Mouse (Mus musculus) neural tube, embryonic 14.5 days (tissue): Measurements from ENCODE around the gene Prex1. TPM values are rescaled to one million over a fixed set of nuclear protein-coding genes. Genes with fewer than 3 reads are reported as not detected.
A peak's percentile ranks its signal among the peaks of the same experiment; 100 is the strongest.

Experiments
- ATAC-seq: fragments of 200-750 bp; cut with Nextera tagmentation; 2 replicates; pipeline ENCODE4 v1.8.0; 2017; ENCODE audit warnings: low read depth, mild to moderate bottlenecking, moderate TSS enrichment, moderate library complexity
- H3K27ac ChIP-seq: fragments of 300-500 bp; sonication (generic); 2 replicates; pipeline ENCODE4 v1.5.1; 2014; ENCODE audit warnings: low read depth, mild to moderate bottlenecking, control low read depth, low read length, moderate library complexity, mixed read lengths
- H3K27me3 ChIP-seq: fragments of 300-500 bp; sonication (generic); 2 replicates; pipeline ENCODE4 v1.6.1; 2014; ENCODE audit warnings: low read length; ENCODE audit not compliant: control insufficient read depth, insufficient read depth
- H3K36me3 ChIP-seq: fragments of 300-500 bp; sonication (generic); 2 replicates; pipeline ENCODE4 v1.6.1; 2014; ENCODE audit warnings: low read length, mixed read lengths; ENCODE audit not compliant: control insufficient read depth, insufficient read depth
- H3K4me1 ChIP-seq: fragments of 300-500 bp; sonication (generic); 2 replicates; pipeline ENCODE4 v1.6.1; 2014; ENCODE audit warnings: low read length; ENCODE audit not compliant: control insufficient read depth, insufficient read depth
- H3K4me2 ChIP-seq: fragments of 300-500 bp; sonication (generic); 2 replicates; pipeline ENCODE4 v1.6.1; 2014; ENCODE audit warnings: mild to moderate bottlenecking, low read depth, low read length, control low read depth
- H3K4me3 ChIP-seq: fragments of 300-500 bp; sonication (generic); 2 replicates; pipeline ENCODE4 v1.5.1; 2014; ENCODE audit warnings: low read depth, low read length, control low read depth, mixed read lengths
- H3K9ac ChIP-seq: fragments of 300-500 bp; sonication (generic); replicated peaks from 2 replicates; pipeline ENCODE4 v1.6.1; 2014; ENCODE audit warnings: low read depth, mild to moderate bottlenecking, control low read depth, low read length, mixed read lengths
- H3K9me3 ChIP-seq: fragments of 300-500 bp; sonication (generic); 2 replicates; pipeline ENCODE4 v1.6.1; 2016; ENCODE audit warnings: low read length; ENCODE audit not compliant: control insufficient read depth
- WGBS: fragments of 180-500 bp; shearing (Covaris S2); extraction: QIAGEN DNeasy Blood & Tissue Kit; methylation state at CpG from one replicate; pipeline ENCODE4 v1.1.7; 2014; 5-methylcytosine and 5-hydroxymethylcytosine counted together
- polyA plus RNA-seq: library from polyadenylated mRNA; unstranded; fragments of >200 nt; fragmentation: Nextera tagmentation; extraction: Ambion mirVana; gene quantifications from 2 replicates; pipeline ENCODE4 v1.2.1, GENCODE M21; 2014

Prex1 gene
- polyA plus RNA-seq, 1 experiment from 2014 or later = 25.9 TPM

DNA sequence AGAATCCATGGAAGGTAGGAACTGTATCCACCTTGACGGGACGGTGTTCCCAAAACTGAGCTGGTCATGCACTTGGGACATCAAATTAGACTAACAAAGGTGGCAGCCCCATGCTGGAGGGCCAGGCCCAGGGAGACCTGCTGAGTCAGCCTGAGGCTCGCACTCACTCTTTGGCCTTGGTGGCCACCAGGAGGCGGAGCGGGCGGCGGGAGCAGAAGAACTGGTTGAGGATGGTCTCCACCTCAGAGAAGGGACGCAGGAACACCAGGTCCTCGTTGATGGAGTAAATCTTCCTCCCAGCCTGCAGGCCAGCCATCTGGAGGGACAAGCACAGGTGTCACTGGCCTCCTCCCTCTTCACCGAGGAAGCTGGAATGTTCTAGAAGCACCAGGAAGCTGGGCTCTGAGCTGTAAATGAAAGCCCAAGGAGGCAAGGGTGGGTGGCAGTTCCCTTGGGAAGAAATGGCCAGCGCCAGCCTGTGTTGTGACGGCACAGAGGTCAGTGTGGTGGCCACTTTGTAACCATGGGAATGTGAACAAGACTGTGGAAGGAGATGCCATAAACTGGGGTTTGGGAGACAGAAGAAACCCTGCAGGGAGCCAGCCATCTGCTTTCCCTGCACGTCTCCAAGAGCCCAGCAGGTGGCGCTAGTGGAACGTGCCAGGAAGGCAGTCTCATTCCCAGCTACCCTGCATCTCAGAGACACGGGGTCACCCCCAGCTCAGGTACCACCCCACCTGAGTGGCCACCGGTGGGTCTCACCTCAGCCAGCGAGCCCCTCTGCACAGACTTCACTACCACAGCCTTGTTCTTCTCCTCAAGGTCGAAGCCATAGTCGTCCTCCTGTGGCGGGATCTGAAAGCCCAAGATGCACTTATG is 121.4 kb downstream of the Prex1 start:
- no peak overlapping the region for H3K4me2 ChIP-seq
- 0 out of 2 replicates have a peak, but pooled peaks cover 3% of the 10 kb centered on the region for H3K4me1 ChIP-seq
- H3K4me3 ChIP-seq = no peak overlapping the region
- H3K36me3 ChIP-seq = 0 out of 2 replicates have a peak, but pooled peaks cover 2% of the 10 kb centered on the region
- peak; percentile 44; the same call in 1 of the 2 replicates for ATAC-seq
- no peaks in the 10 kb centered on the region for H3K9me3 ChIP-seq
- H3K9ac ChIP-seq = no peak overlapping the region
- H3K27ac ChIP-seq = no peak overlapping the region; the same call in 1 of the 2 replicates
- no peaks in the 10 kb centered on the region for H3K27me3 ChIP-seq
- 40% methylated on average over 21 of the region's 21 CpGs for WGBS

DNA sequence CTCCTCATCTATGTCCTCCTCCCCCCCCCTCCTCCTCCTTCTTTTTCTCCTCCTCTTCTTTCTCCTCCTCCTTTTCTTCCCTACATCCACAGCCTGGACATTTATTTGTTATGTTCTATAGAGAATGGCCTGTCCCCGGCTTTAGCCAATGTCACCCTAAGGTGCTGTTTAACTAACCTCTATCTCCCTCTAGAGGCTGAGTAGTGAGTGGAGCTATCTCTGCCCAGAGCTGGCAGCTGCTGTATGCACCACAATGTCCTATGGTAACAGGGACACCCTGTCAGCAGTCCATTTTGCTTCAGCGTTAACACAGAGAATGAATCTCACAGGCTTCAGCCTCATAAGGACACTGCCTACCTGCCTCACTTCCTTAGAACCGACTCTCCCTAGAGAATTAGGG is 129.1 kb downstream of the Prex1 start:
- no peak overlapping the region for H3K27ac ChIP-seq
- WGBS = 76% methylated on average over 3 of the region's 3 CpGs
- peaks cover 17% of the 10 kb centered on the region; the same call in 1 of the 2 replicates for H3K36me3 ChIP-seq
- no peak; the same call in 1 of the 2 replicates for ATAC-seq
- H3K9me3 ChIP-seq = no peaks in the 10 kb centered on the region
- no peak overlapping the region for H3K4me2 ChIP-seq
- no peaks in the 10 kb centered on the region for H3K4me1 ChIP-seq
- no peaks in the 10 kb centered on the region for H3K27me3 ChIP-seq
- no peak overlapping the region for H3K4me3 ChIP-seq
- H3K9ac ChIP-seq = no peak overlapping the region

DNA sequence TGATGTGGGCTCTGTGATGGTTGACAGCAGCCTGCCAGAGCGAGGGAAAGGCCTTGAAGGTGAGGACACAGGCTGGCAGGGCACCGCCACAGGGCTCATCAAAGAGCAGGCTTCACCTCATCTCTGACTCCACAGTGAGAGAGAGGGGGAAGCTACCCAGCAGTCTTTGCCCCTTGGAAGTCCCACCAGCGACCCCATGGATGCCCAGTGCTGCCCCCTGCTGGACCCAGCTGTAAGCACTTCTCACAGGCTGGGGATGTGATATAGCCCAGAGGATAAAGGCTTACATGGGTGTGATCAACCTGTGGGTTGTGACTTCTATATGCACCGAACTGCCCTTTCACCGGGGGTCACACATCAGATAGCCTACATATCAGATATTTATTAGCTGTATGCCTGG is 130.3 kb downstream of the Prex1 start:
- peaks cover 17% of the 10 kb centered on the region; the same call in 1 of the 2 replicates for H3K36me3 ChIP-seq
- no peaks in the 10 kb centered on the region for H3K27me3 ChIP-seq
- WGBS = 96% methylated on average over 5 of the region's 5 CpGs
- H3K4me1 ChIP-seq = no peaks in the 10 kb centered on the region
- H3K4me3 ChIP-seq = no peak overlapping the region
- H3K27ac ChIP-seq = no peak overlapping the region
- ATAC-seq = no peak
- no peak overlapping the region for H3K4me2 ChIP-seq
- no peak overlapping the region for H3K9ac ChIP-seq
- no peaks in the 10 kb centered on the region for H3K9me3 ChIP-seq

DNA sequence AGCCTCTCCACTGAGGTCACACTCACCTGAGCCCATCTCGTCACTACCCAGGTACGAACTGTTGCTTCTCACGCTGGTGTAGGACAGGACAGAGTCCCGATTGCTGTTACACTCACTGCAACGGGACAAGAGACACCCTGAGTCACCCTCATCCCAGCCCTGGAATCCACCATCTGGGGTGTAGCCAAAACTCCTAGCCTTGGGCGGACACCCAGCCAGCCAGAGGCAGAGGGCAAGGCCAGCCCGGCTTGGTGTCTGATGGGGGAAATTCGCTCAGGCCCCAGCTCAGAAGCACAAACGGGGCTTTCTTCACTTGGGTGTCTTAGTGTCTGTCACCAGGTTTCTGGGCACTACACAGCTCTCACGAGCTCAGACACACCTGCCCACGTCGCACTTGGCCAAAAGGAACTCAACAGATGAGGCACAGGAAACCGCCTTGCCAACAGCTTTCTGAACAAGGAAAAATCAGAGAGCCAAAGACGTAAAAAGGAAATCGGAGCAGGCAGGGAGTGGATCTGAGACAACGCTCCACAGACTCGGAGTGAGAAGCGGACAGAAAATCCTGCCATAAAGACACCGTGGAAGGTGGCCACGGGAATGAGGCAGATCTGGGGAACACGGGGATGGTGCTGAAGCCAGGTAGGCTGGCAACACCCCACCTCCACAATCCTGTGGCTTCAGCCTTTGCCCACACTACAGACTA is 131.6 kb downstream of the Prex1 start:
- H3K4me3 ChIP-seq = no peak overlapping the region
- H3K27me3 ChIP-seq = no peaks in the 10 kb centered on the region
- ATAC-seq = no peak
- H3K4me2 ChIP-seq = no peak overlapping the region
- no peak overlapping the region for H3K27ac ChIP-seq
- H3K9ac ChIP-seq = no peak overlapping the region
- 92% methylated on average over 21 of the region's 21 CpGs for WGBS
- no peaks in the 10 kb centered on the region for H3K4me1 ChIP-seq
- peaks cover 14% of the 10 kb centered on the region; the same call in 1 of the 2 replicates for H3K36me3 ChIP-seq
- H3K9me3 ChIP-seq = no peaks in the 10 kb centered on the region

DNA sequence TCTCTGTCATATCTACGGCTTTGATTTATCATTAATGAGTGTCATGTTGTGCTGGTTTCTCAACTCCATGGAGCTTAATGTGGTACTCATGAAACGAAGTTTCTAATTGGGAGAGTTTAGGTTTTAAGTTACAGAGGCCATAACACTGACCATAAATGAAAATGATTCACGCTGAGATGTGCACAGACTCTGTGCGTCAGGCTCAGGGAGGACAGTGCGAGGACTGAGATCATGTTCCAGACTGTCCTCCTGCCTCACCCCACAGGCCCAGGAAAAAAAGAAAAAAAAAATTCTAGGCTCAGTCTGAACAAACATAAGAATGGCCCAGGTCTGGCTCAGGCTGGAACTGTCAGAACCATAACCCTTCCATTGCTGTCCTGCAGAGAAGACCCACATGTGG is 133.8 kb downstream of the Prex1 start:
- Histone ChIP-seq H3K4me1 (no peaks in the 10 kb centered on the region), H3K36me3 (0 out of 2 replicates have a peak, but pooled peaks cover 3% of the 10 kb centered on the region), H3K27ac (no peak overlapping the region), H3K9ac (no peak overlapping the region), H3K4me3 (no peak overlapping the region), H3K9me3 (no peaks in the 10 kb centered on the region), H3K27me3 (no peaks in the 10 kb centered on the region), H3K4me2 (no peak overlapping the region)
- no peak for ATAC-seq
- 95% methylated on average over 5 of the region's 5 CpGs for WGBS

DNA sequence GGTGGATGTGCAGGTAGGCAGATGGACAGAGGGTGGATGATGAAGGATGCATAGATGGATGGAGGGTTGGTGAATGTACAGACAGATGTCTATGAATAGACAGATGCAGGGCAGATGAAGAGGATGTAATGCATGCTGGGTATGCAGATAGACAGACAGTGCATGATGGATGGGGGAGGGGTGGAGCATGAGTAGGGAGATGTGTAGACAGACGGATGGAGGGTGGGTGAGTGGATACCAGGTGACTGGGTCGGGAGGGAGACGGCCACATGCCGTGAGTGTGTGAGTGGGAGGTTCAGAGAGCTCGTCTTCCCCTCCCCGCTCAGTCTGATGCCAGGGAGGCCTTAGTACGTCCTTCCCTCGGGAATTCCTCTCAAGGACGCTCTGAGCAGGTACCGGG is 134.3 kb downstream of the Prex1 start:
- ATAC-seq = no peak
- H3K4me2 ChIP-seq = no peak overlapping the region
- no peaks in the 10 kb centered on the region for H3K9me3 ChIP-seq
- H3K36me3 ChIP-seq = 0 out of 2 replicates have a peak, but pooled peaks cover 3% of the 10 kb centered on the region
- 90% methylated on average over 10 of the region's 10 CpGs for WGBS
- no peaks in the 10 kb centered on the region for H3K27me3 ChIP-seq
- H3K9ac ChIP-seq = no peak overlapping the region
- no peak overlapping the region for H3K4me3 ChIP-seq
- H3K27ac ChIP-seq = no peak overlapping the region
- no peaks in the 10 kb centered on the region for H3K4me1 ChIP-seq

DNA sequence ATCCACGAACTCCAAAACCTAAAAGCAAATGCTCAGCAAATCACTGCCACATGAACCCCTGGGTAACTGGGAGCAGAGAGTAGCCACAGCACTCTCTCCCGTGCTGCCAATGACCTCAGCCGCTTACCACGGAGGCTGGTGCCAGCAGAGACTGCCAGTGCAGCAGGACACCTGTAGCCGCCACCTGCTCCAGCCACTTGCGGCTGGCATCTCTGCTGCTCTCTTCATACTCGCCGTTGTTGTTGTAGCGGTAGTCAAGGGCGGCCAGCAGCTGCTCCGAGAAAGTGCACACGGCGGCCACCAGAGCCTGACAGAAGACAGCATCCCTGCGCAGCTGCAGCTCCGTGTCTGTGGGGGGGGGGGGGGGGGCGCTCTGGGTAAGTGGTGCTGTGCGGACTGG is 138.2 kb downstream of the Prex1 start:
- 0 out of 2 replicates have a peak, but pooled peaks cover 3% of the 10 kb centered on the region for H3K36me3 ChIP-seq
- H3K27me3 ChIP-seq = no peaks in the 10 kb centered on the region
- no peak for ATAC-seq
- no peak overlapping the region for H3K4me2 ChIP-seq
- no peak overlapping the region; the same call in 1 of the 2 replicates for H3K27ac ChIP-seq
- no peak overlapping the region for H3K4me3 ChIP-seq
- WGBS = 60% methylated on average over 15 of the region's 17 CpGs
- no peak overlapping the region for H3K9ac ChIP-seq
- no peaks in the 10 kb centered on the region for H3K9me3 ChIP-seq
- no peaks in the 10 kb centered on the region for H3K4me1 ChIP-seq

DNA sequence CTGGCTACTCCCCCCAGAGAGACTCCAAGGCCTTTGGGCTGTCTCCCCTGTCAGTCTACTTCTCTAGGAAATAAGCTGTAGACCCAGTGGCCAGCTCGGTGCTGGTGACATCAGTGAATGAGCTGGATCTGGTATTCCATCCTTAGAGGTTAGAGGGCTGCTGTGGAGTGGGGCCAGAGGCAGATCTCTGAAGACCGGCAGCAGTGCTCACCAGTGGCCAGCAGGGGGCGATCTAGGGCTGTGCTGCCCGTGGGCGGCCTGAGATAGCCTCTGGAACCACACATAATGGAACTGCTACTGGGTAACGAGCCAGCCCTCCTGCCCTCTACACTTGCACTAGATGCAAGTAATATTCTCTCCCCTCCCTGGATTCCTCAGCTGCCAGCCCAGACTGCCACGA is 138.7 kb downstream of the Prex1 start:
- WGBS = 20% methylated on average over 7 of the region's 7 CpGs
- no peak overlapping the region; the same call in 1 of the 2 replicates for H3K27ac ChIP-seq
- no peaks in the 10 kb centered on the region for H3K27me3 ChIP-seq
- H3K9me3 ChIP-seq = no peaks in the 10 kb centered on the region
- no peaks in the 10 kb centered on the region for H3K4me1 ChIP-seq
- H3K4me2 ChIP-seq = no peak overlapping the region
- no peak for ATAC-seq
- no peak overlapping the region for H3K9ac ChIP-seq
- no peak overlapping the region for H3K4me3 ChIP-seq
- H3K36me3 ChIP-seq = 0 out of 2 replicates have a peak, but pooled peaks cover 3% of the 10 kb centered on the region

DNA sequence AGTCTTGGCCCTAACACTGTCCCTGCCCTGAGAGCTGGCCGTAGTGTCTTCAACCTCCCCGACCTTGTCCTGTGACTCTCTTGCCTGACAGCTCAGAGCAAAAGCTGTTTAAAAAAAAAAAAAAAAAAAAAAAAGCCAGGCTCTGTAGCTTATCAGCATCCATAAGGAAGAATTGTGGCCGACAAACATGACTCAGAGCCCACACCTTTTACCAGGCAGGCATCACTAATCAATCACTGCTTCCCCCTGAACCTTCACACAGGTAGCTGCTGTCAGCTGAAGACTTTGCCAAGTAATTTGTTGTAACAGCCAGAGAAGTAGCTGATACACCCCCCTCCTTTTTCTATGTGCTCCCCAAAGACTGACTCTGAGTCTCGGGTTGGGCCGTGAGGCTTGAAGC is 140.0 kb downstream of the Prex1 start:
- no peak overlapping the region for H3K9ac ChIP-seq
- ATAC-seq = no peak
- no peak overlapping the region for H3K4me2 ChIP-seq
- H3K4me3 ChIP-seq = no peak overlapping the region
- H3K36me3 ChIP-seq = no peaks in the 10 kb centered on the region; the same call in 1 of the 2 replicates
- no peaks in the 10 kb centered on the region for H3K9me3 ChIP-seq
- no peaks in the 10 kb centered on the region for H3K27me3 ChIP-seq
- no peak overlapping the region for H3K27ac ChIP-seq
- 93% methylated on average over 5 of the region's 5 CpGs for WGBS
- no peaks in the 10 kb centered on the region for H3K4me1 ChIP-seq
